Mouse (Mus musculus) kidney, adult 9 months (tissue): ENCODE measurements around the gene Thbs2.
"Not testable (repeated sequence)": the region's sequence is repeated elsewhere in the genome, so short reads cannot be mapped to it uniquely, and the experiment has no call there.

Experiments
- DNase-seq: peaks from one replicate; pipeline ENCODE4 v3.0.0; 2022

Thbs2 gene

DNA sequence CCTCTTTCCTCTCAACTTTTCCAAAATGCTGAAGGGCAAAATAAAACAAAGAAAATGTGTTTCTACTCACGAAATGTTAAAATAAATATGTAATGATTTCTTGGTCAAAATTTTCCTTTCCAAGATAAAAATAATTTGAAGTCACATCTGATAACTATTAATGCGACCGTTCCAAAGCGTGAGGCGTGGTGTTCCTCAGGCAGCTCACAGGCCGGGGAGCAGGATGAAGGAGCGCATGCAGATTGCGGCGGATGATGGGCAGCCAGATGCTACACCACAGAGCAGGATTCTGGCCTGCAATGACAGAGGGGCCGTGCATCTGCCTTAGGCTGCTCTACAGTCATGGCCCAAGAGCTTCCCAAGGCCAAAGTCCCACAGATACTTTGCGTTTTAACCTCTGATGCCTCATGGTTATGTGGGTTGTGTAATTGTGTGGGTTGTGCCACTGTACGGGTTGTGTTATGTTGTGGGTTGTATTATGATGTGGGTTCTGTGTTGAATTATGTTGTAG is 66.2 kb downstream of the Thbs2 start:
- DNase-seq: no peak

DNA sequence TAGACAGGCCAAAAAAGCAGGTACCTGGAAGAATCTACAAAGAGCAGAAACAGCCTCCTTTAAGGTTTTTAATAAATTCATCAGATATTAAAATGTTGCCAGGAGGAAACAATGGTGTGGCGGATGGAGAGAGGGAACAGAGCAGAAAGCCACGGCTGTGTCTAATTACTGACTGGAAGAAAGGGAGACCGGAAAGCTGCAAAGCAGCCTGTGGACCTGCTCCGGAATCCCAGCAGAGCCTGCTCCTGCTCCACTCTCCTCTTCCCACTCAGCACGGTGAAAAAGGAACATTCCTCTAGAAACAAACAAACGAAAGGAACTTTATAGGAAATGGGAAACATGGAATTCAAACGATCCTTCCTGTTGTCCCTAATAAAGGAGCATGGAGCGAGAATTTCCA is 69.6 kb downstream of the Thbs2 start:
- no peak for DNase-seq

DNA sequence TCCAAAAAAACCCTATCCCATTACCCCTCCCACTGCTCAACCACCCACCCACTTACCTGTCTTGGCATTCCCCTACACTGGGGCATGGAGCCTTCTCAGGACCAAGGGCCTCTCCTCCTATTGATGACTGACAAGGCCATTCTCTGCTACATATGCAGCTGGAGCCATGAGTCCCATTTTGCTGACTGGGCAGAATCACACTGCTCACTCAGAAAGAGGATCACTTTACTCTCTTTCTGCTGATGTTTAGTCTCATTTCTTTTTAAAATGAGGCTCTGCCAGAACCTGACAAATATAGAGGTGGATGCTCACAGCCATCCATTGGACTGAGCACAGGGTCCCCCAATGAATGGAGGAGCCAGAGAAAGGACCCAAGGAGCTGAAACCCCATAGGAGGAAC is 73.0 kb downstream of the Thbs2 start:
- not testable (repeated sequence) for DNase-seq

DNA sequence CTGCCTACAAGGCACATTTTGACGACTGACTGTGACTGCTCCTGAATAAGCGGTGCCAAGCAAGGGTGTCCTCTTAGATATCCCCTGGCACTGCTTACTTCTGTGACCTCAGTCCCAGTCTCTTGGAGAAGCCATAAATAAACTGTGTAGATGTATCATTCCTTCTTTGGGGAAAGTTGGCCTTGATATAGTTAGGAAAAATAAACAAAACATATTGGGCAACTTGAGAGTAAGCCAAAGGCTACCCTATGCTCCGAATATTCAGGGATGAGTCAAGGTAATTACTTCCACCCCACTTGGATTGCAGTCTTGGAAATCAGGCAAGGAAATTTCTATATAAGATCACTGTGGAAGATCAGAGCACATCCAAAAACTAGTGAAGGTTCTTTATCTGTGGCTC is 74.0 kb downstream of the Thbs2 start:
- no peak for DNase-seq

DNA sequence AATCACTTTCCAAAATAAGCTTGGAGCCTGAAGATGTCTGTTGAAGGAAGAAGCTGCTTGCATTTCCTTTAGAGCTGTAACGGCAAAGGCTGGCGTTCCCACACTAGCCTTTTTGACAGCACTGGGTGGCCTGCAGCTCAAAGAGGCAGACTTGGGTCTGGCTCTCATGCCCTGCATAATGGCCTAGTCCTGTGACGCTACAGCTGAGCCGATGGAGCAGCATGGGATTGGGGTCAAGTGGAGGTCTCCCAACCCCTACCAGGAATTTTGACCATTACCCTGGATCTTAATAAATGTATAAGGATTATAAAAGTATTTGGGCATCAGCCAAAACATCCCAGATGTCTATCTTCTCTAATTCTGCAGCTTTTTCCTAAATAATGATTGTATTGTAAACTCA is 75.0 kb downstream of the Thbs2 start:
- DNase-seq: no peak
